Mouse (Mus musculus) frontal cortex, postnatal 25 days (tissue): Measurements from ENCODE around the gene Nusap1.
"Not testable (repeated sequence)": the region's sequence is repeated elsewhere in the genome, so short reads cannot be mapped to it uniquely, and the experiment has no call there.

Experiments used
- DNase-seq, 2 experiments: peaks; one replicate each; pipeline ENCODE4 v3.0.0; 2022; ENCODE audit warnings: low spot score in 2 of 2

Nusap1 gene

GRCm38 (mm10) chr2:119618199-119618982 lies at the start of gene Nusap1, which contains the start of gene Oip5:
TSS of gene Nusap1 (plus strand) at chr2:119618298.
TSS of gene Oip5 (minus strand) at chr2:119618469.
- DNase-seq = peak; percentile 82 to 87

GRCm38 (mm10) chr2:119572471-119572870 lies 45.6 kb upstream of the Nusap1 start:
- no peak for DNase-seq

- DNase-seq = no peak
These were observed 36.5 kb upstream of the Nusap1 start for GRCm38 (mm10) chr2:119581571-119581970.

- DNase-seq = no peak
These were observed 34.7 kb upstream of the Nusap1 start for GRCm38 (mm10) chr2:119583439-119583838.

- DNase-seq = no peak
These were observed 33.8 kb upstream of the Nusap1 start for GRCm38 (mm10) chr2:119584282-119584681.

GRCm38 (mm10) chr2:119587383-119587782 lies 30.7 kb upstream of the Nusap1 start:
- DNase-seq = peak; percentile 24 to 25

GRCm38 (mm10) chr2:119591247-119591646 lies 26.9 kb upstream of the Nusap1 start:
- DNase-seq = no peak

- no peak for DNase-seq
These were observed 24.4 kb upstream of the Nusap1 start for GRCm38 (mm10) chr2:119593765-119594112.

GRCm38 (mm10) chr2:119594113-119594981 lies 23.8 kb upstream of the Nusap1 start:
- DNase-seq = peak; percentile 92 to 97

GRCm38 (mm10) chr2:119595308-119595707 lies 22.8 kb upstream of the Nusap1 start:
- no peak for DNase-seq

- no peak for DNase-seq
These were observed 21.2 kb upstream of the Nusap1 start for GRCm38 (mm10) chr2:119596781-119597330.

- no peak for DNase-seq
These were observed 17.1 kb upstream of the Nusap1 start for GRCm38 (mm10) chr2:119601027-119601426.

- not testable (repeated sequence) for DNase-seq
These were observed 16.5 kb upstream of the Nusap1 start for GRCm38 (mm10) chr2:119601575-119601974.

GRCm38 (mm10) chr2:119602488-119602887 lies 15.6 kb upstream of the Nusap1 start:
- no peak for DNase-seq

- no peak for DNase-seq
These were observed 14.2 kb upstream of the Nusap1 start for GRCm38 (mm10) chr2:119603909-119604308.

GRCm38 (mm10) chr2:119605361-119605973 lies 12.6 kb upstream of the Nusap1 start:
- no peak for DNase-seq

GRCm38 (mm10) chr2:119607023-119607422 lies 11.1 kb upstream of the Nusap1 start:
- DNase-seq = no peak

- DNase-seq = no peak
These were observed 278 bp upstream of the Nusap1 start for GRCm38 (mm10) chr2:119617841-119618198.

GRCm38 (mm10) chr2:119619002-119619401 lies 904 bp downstream of the Nusap1 start:
- not testable (repeated sequence) for DNase-seq

- DNase-seq = no peak
These were observed 3.2 kb downstream of the Nusap1 start for GRCm38 (mm10) chr2:119621302-119621701.

GRCm38 (mm10) chr2:119636781-119637180 lies 18.7 kb downstream of the Nusap1 start:
- no peak for DNase-seq
